Mouse (Mus musculus) ES-Bruce4 (cell line): ENCODE data around the gene Cflar. TPM values are rescaled to one million over a fixed set of nuclear protein-coding genes. Genes with fewer than 3 reads are reported as not detected.

ENCODE experiments used
- H3K27ac ChIP-seq: 2 replicates; pipeline ENCODE4 v1.5.1; 2012; ENCODE audit warnings: low read length, inconsistent platforms; ENCODE audit not compliant: insufficient read depth
- H3K27me3 ChIP-seq: 2 replicates; pipeline ENCODE4 v1.6.1; 2012; ENCODE audit warnings: mild to moderate bottlenecking, low read length, inconsistent platforms; ENCODE audit not compliant: control insufficient read depth, poor library complexity, insufficient read depth, severe bottlenecking
- H3K36me3 ChIP-seq: 2 replicates; pipeline ENCODE4 v1.6.1; 2012; ENCODE audit warnings: inconsistent platforms, mild to moderate bottlenecking, low read length, moderate library complexity; ENCODE audit not compliant: control insufficient read depth, poor library complexity, insufficient read depth, severe bottlenecking
- H3K4me1 ChIP-seq: one replicate; pipeline ENCODE4 v1.8.1; 2011; ENCODE audit warnings: low read length; ENCODE audit not compliant: control insufficient read depth, insufficient read depth
- H3K4me3 ChIP-seq: 2 replicates; pipeline ENCODE4 v1.5.1; 2011; ENCODE audit warnings: low read depth, mild to moderate bottlenecking, low read length
- H3K9ac ChIP-seq: 2 replicates; pipeline ENCODE4 v1.6.1; 2012; ENCODE audit warnings: low read depth, mild to moderate bottlenecking, inconsistent platforms; ENCODE audit not compliant: poor library complexity, severe bottlenecking
- H3K9me3 ChIP-seq: replicated peaks from 2 replicates; pipeline ENCODE4 v1.6.1; 2012; ENCODE audit warnings: mild to moderate bottlenecking, low read length, inconsistent platforms; ENCODE audit not compliant: control insufficient read depth, poor library complexity, insufficient read depth, severe bottlenecking
- CTCF ChIP-seq: IDR thresholded peaks from one replicate; pipeline ENCODE4 v1.8.1; 2011; ENCODE audit warnings: low read depth, low read length
- EP300 ChIP-seq: IDR thresholded peaks from 2 replicates; pipeline ENCODE4 v1.6.1; 2011; ENCODE audit warnings: low read depth, low read length; ENCODE audit not compliant: insufficient read depth
- POLR2A ChIP-seq: IDR thresholded peaks from one replicate; pipeline ENCODE4 v1.8.1; 2011; ENCODE audit warnings: low read length; ENCODE audit not compliant: insufficient read depth
- polyA plus RNA-seq: library from polyadenylated mRNA; stranded (reverse); fragments of >200 nt; gene quantifications from 2 replicates; pipeline ENCODE4 v1.2.4, GENCODE M21; 2011; ENCODE audit warnings: low read depth; ENCODE audit not compliant: missing spikeins, insufficient read depth, insufficient read length

Gene Cflar
- polyA plus RNA-seq, 1 experiment = 14.1 TPM

- Histone ChIP-seq H3K36me3 (no peaks in the 10 kb centered on the region), H3K9ac (no peak overlapping the region), H3K27me3 (no peaks in the 10 kb centered on the region), H3K4me3 (no peak overlapping the region), H3K9me3 (peaks cover 16% of the 10 kb centered on the region), H3K4me1 (peaks cover 2% of the 10 kb centered on the region), H3K27ac (no peak overlapping the region)
- TF ChIP-seq CTCF (no peak), POLR2A (no peak), EP300 (no peak)
Measured at GRCm38 (mm10) chr1:58715536-58715935, 4.2 kb downstream of the Cflar start.

- Histone ChIP-seq H3K27me3 (no peaks in the 10 kb centered on the region), H3K4me1 (peaks cover 2% of the 10 kb centered on the region), H3K9me3 (peaks cover 16% of the 10 kb centered on the region), H3K4me3 (no peak overlapping the region), H3K27ac (no peak overlapping the region), H3K9ac (no peak overlapping the region), H3K36me3 (no peaks in the 10 kb centered on the region)
- TF ChIP-seq EP300 = no peak
- no peak for TF ChIP-seq CTCF
- no peak for TF ChIP-seq POLR2A
Measured at GRCm38 (mm10) chr1:58716162-58716882, 5.0 kb downstream of the Cflar start.

GRCm38 (mm10) chr1:58716883-58717220 lies 5.5 kb downstream of the Cflar start:
- Histone ChIP-seq H3K9ac (no peak overlapping the region), H3K4me3 (no peak overlapping the region), H3K27ac (no peak overlapping the region), H3K36me3 (no peaks in the 10 kb centered on the region), H3K27me3 (no peaks in the 10 kb centered on the region), H3K4me1 (peaks cover 2% of the 10 kb centered on the region), H3K9me3 (peaks cover 16% of the 10 kb centered on the region)
- TF ChIP-seq CTCF (no peak), EP300 (no peak), POLR2A (no peak)

GRCm38 (mm10) chr1:58717589-58718270 lies 6.4 kb downstream of the Cflar start:
- Histone ChIP-seq H3K9me3 (peaks cover 16% of the 10 kb centered on the region), H3K4me1 (peaks cover 2% of the 10 kb centered on the region), H3K9ac (no peak overlapping the region), H3K27me3 (no peaks in the 10 kb centered on the region), H3K36me3 (no peaks in the 10 kb centered on the region), H3K27ac (no peak overlapping the region), H3K4me3 (no peak overlapping the region)
- no peak for TF ChIP-seq POLR2A
- no peak for TF ChIP-seq CTCF
- no peak for TF ChIP-seq EP300

- no peak overlapping the region for H3K27ac ChIP-seq
- H3K36me3 ChIP-seq = no peaks in the 10 kb centered on the region
- H3K4me1 ChIP-seq = no peaks in the 10 kb centered on the region
- H3K4me3 ChIP-seq = no peak overlapping the region
- H3K9ac ChIP-seq = no peak overlapping the region
- no peaks in the 10 kb centered on the region for H3K27me3 ChIP-seq
- H3K9me3 ChIP-seq = peaks cover 16% of the 10 kb centered on the region
- TF ChIP-seq CTCF = no peak
- TF ChIP-seq EP300 = no peak
- TF ChIP-seq POLR2A = no peak
Measured at GRCm38 (mm10) chr1:58719356-58719945, 8.1 kb downstream of the Cflar start.

GRCm38 (mm10) chr1:58720090-58720489 lies 8.8 kb downstream of the Cflar start:
- no peaks in the 10 kb centered on the region for H3K27me3 ChIP-seq

More at GRCm38 (mm10) chr1:58720090-58720489, 8.8 kb downstream of the Cflar start:
- Histone ChIP-seq H3K4me3 (no peak overlapping the region), H3K9me3 (peaks cover 16% of the 10 kb centered on the region), H3K36me3 (no peaks in the 10 kb centered on the region), H3K27ac (no peak overlapping the region), H3K9ac (no peak overlapping the region), H3K4me1 (no peaks in the 10 kb centered on the region)
- TF ChIP-seq POLR2A (no peak), EP300 (no peak), CTCF (no peak)
